Mouse (Mus musculus) urinary bladder, postnatal 25 days (tissue): Measurements from ENCODE around the gene Slc44a2.

Experiments used
- DNase-seq: peaks from one replicate; pipeline ENCODE4 v3.0.0; 2022; ENCODE audit warnings: low spot score

Slc44a2 gene

DNA sequence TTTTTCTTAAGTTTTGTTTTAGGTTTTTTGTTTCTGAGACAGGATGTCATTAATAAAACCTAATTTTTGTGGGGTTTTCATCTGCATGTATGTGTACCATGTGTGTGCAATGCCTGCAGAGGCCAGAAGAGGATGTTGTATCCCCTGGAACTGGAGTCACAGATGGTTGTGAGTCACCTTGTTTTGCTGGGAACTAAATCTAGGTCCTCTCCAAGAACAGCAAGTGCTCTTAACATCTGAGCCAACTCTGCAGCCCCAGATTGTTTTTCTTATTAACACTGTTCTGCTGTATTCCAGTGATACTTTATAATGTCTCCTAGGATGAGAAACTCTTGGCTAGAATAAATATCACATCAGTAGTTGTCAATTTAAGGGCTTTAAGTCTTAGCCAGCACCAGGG lies 60.4 kb downstream of the Slc44a2 start:
- DNase-seq = no peak

GRCm38 (mm10) chr9:21383966-21384365 lies 63.5 kb downstream of the Slc44a2 start:
- DNase-seq = no peak

DNA sequence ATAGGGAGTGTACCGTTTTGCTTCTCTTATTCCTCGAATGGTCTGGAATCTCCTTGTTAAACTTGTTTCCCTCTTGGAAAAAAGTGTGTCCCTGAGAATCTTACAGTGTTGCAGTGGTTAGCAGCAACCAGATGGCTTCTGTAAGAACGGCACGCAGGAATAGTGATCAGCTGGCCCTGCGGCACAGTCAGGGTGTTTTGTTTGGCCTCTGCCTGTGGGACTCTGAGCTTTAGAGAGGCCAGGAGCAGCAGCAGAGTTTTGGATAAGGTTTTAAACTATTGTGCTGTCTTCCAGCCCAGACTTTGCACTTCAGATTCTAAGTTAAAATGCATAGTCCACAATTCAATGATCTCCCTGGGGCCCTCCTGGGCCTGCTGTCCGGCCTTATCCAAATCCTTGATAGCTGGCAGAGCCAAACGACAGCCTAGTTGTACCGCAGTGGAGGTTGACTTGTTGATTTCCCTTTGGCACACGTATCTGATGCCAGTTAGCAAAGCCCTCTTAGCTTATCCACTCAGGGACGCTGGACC lies 72.2 kb downstream of the Slc44a2 start:
- no peak for DNase-seq

GRCm38 (mm10) chr9:21395692-21396091 lies 75.2 kb downstream of the Slc44a2 start:
- no peak for DNase-seq

- no peak for DNase-seq
Observed at GRCm38 (mm10) chr9:21397170-21397569, 76.7 kb downstream of the Slc44a2 start.

GRCm38 (mm10) chr9:21401042-21401441 lies 80.5 kb downstream of the Slc44a2 start:
- no peak for DNase-seq

DNA sequence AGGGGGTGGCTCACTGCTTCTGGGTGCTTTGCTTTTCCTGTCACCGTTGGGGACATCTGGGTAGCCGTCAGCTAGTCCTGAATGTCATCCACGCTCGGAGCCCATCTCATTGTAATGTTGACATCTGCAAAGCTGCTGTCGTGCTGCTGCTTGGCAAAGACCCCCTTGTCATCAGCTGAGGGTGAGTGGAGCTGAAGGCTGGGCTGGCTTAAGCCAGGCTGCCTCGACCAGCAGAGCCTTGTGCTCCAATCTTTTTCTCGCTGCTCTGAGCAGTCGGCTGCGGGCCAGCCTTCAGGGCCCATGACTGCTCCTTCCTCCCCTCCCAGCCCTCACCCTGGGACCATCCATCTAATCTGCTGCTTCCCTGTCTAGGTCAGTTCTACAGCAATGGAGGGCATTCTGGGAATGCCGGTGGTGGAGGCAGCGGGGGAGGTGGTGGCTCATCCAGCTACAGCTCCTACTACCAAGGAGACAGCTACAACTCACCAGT lies 82.3 kb downstream of the Slc44a2 start:
- no peak for DNase-seq

GRCm38 (mm10) chr9:21403745-21404144 lies 83.2 kb downstream of the Slc44a2 start:
- no peak for DNase-seq
